Mouse (Mus musculus) kidney, adult 2 months (tissue): ENCODE data around the gene Gpat3. TPM values are rescaled to one million over a fixed set of nuclear protein-coding genes. Genes with fewer than 3 reads are reported as not detected.
A peak's percentile ranks its signal among the peaks of the same experiment; 100 is the strongest.

ENCODE experiments used
- DNase-seq: peaks from one replicate; pipeline ENCODE4 v3.0.0; 2021
- H3K27ac ChIP-seq: fragments of 200-500 bp; 2 replicates; pipeline ENCODE4 v1.5.1; 2012; ENCODE audit warnings: low read depth, low read length, control low read depth, inconsistent platforms; ENCODE audit not compliant: insufficient read depth
- H3K27me3 ChIP-seq: fragments of 200-500 bp; replicated peaks from 2 replicates; pipeline ENCODE4 v1.6.1; 2012; ENCODE audit warnings: mild to moderate bottlenecking, moderate library complexity, low read length, inconsistent platforms; ENCODE audit not compliant: control insufficient read depth, insufficient read depth
- H3K36me3 ChIP-seq: fragments of 200-500 bp; 2 replicates; pipeline ENCODE4 v1.6.1; 2012; ENCODE audit warnings: mild to moderate bottlenecking, moderate library complexity, low read length, inconsistent platforms; ENCODE audit not compliant: control insufficient read depth, insufficient read depth
- H3K4me1 ChIP-seq: fragments of 200-500 bp; 2 replicates; pipeline ENCODE4 v1.6.1; 2011; ENCODE audit warnings: low read length; ENCODE audit not compliant: control insufficient read depth, insufficient read depth
- H3K4me3 ChIP-seq: fragments of 200-500 bp; 2 replicates; pipeline ENCODE4 v1.5.1; 2011; ENCODE audit warnings: mild to moderate bottlenecking, low read depth, low read length, control low read depth; ENCODE audit not compliant: insufficient read depth
- CTCF ChIP-seq: fragments of 200-500 bp; conservative IDR thresholded peaks from 2 replicates; pipeline ENCODE4 v1.5.1; 2011; ENCODE audit warnings: low read depth, mild to moderate bottlenecking, control low read depth, low read length, moderate library complexity, mixed read lengths; ENCODE audit not compliant: insufficient read depth, insufficient read length
- POLR2A ChIP-seq: fragments of 200-500 bp; IDR thresholded peaks from one replicate; pipeline ENCODE4 v1.6.1; 2011; ENCODE audit warnings: low read depth, low read length, control low read depth
- WGBS: fragments of 180-500 bp; shearing (Covaris S2); methylation state at CpG from one replicate; pipeline ENCODE4 v1.1.7; 2018; 5-methylcytosine and 5-hydroxymethylcytosine counted together
- polyA plus RNA-seq: library from polyadenylated mRNA; depleted of rRNA; stranded (reverse); fragments of >200 nt; gene quantifications from 2 replicates; pipeline ENCODE4 v1.2.3, GENCODE M21; 2012

Gene Gpat3
- polyA plus RNA-seq, 1 experiment = 10.0 TPM

DNA sequence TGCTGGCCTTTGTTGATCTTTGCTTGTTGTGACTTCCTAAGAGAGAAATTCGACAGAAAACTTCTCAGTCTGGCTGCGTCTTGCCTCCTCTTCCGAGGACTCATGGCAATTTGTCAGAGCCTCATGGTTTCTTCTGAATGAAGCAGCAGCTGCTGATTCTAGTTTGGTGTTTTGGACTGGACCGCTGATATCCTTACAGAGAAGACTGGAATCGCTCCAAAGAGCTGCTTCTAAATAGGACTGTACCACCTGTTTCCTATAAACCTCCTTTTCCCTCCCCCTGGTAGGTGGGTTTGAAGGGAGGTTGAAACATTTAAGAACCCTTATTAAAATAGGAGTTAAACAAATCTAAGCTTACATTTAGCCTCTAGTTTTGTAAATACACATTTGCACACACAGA is 55.5 kb downstream of the Gpat3 start:
- no peak for DNase-seq
- no peak overlapping the region for H3K4me3 ChIP-seq
- no peaks in the 10 kb centered on the region; the same call in 1 of the 2 replicates for H3K4me1 ChIP-seq
- no peaks in the 10 kb centered on the region for H3K27me3 ChIP-seq
- no peaks in the 10 kb centered on the region for H3K36me3 ChIP-seq
- H3K27ac ChIP-seq = no peak overlapping the region
- WGBS = 84% methylated on average over 5 of the region's 5 CpGs
- no peak for TF ChIP-seq POLR2A

- H3K4me3 ChIP-seq = no peak overlapping the region
- no peak overlapping the region for H3K27ac ChIP-seq
- TF ChIP-seq CTCF = no peak
- TF ChIP-seq POLR2A = no peak
- no peaks in the 10 kb centered on the region for H3K27me3 ChIP-seq
- no peak for DNase-seq
- no peaks in the 10 kb centered on the region for H3K36me3 ChIP-seq
- 51% methylated on average over 7 of the region's 7 CpGs for WGBS
- peaks cover 10% of the 10 kb centered on the region for H3K4me1 ChIP-seq
Observed at GRCm38 (mm10) chr5:100908478-100908877, 63.0 kb downstream of the Gpat3 start.

- Histone ChIP-seq H3K4me3 (no peak overlapping the region), H3K27me3 (no peaks in the 10 kb centered on the region), H3K27ac (no peak overlapping the region; the same call in 1 of the 2 replicates), H3K4me1 (peaks cover 10% of the 10 kb centered on the region), H3K36me3 (no peaks in the 10 kb centered on the region)
- 30% methylated on average over 10 of the region's 10 CpGs for WGBS
- DNase-seq = peak; percentile 69
- no peak for TF ChIP-seq CTCF
- no peak for TF ChIP-seq POLR2A
Observed at GRCm38 (mm10) chr5:100908901-100909300, 63.4 kb downstream of the Gpat3 start.

GRCm38 (mm10) chr5:100909691-100910090 is 64.2 kb downstream of the Gpat3 start:
- no peaks in the 10 kb centered on the region for H3K36me3 ChIP-seq
- H3K27ac ChIP-seq = no peak overlapping the region
- H3K4me1 ChIP-seq = peaks cover 10% of the 10 kb centered on the region
- WGBS = 58% methylated on average over 11 of the region's 11 CpGs
- no peak for TF ChIP-seq POLR2A
- no peak for TF ChIP-seq CTCF
- no peaks in the 10 kb centered on the region for H3K27me3 ChIP-seq
- no peak overlapping the region for H3K4me3 ChIP-seq
- no peak for DNase-seq

- TF ChIP-seq POLR2A = no peak
- peak; percentile 52 for TF ChIP-seq CTCF
- Histone ChIP-seq H3K4me3 (no peak overlapping the region), H3K27me3 (no peaks in the 10 kb centered on the region), H3K4me1 (peaks cover 10% of the 10 kb centered on the region), H3K36me3 (no peaks in the 10 kb centered on the region), H3K27ac (no peak overlapping the region)
- peak; percentile 94 for DNase-seq
- 44% methylated on average over 19 of the region's 19 CpGs for WGBS
Observed at GRCm38 (mm10) chr5:100911502-100912097, 66.1 kb downstream of the Gpat3 start.

DNA sequence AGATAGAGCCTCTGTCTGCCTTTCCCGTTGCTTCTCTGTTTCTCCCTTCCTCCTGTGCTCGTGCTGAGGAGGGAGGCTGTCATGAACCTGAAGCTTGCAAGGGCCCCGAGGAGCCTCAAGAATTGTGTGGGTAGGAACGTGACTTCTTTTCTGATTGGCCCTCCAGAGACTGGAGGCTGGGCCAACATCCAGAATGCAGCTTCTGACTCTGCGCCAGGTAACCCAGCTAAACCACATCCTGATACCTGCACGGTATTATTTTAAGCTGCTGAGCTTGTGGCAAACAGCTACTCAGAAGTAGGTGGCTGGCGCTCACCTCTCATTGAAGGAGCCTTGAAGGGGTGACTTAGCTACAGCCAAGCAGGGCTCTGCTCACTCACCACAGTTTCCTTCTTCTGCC is 66.9 kb downstream of the Gpat3 start:
- no peaks in the 10 kb centered on the region for H3K36me3 ChIP-seq
- no peak overlapping the region for H3K27ac ChIP-seq
- H3K4me1 ChIP-seq = peaks cover 10% of the 10 kb centered on the region
- no peaks in the 10 kb centered on the region for H3K27me3 ChIP-seq
- DNase-seq = peak; percentile 8
- 64% methylated on average over 7 of the region's 7 CpGs for WGBS
- H3K4me3 ChIP-seq = no peak overlapping the region
- TF ChIP-seq CTCF = no peak
- TF ChIP-seq POLR2A = no peak

DNA sequence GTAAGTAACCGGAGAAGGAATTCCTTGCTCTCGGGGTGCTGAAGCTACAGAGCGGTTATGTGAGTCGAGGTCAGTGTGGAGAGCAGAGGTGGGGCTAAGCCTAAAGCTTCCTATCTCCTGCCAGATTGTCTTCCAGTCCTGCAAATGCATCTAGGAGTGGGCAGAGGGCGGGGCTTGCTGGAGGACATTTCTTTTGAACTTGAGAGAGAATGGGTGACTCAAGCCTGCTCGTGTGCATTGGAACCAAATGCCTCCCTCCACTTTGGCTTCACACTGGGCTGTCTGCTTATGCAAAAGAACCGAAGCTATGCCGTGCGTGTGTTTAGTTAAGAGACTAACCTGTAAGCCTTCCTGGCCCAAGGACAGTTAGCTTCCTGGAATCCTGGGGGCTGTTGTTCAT is 67.8 kb downstream of the Gpat3 start:
- Histone ChIP-seq H3K4me3 (no peak overlapping the region), H3K27me3 (no peaks in the 10 kb centered on the region), H3K27ac (no peak overlapping the region), H3K36me3 (no peaks in the 10 kb centered on the region), H3K4me1 (peaks cover 8% of the 10 kb centered on the region; the same call in 1 of the 2 replicates)
- no peak for DNase-seq
- TF ChIP-seq POLR2A (no peak), CTCF (no peak)
- WGBS = 64% methylated on average over 9 of the region's 9 CpGs

GRCm38 (mm10) chr5:100914989-100915388 is 69.5 kb downstream of the Gpat3 start:
- peak; percentile 64 for DNase-seq
- Histone ChIP-seq H3K4me1 (no peaks in the 10 kb centered on the region), H3K27ac (no peak overlapping the region), H3K27me3 (0 out of 2 replicates have a peak, but pooled peaks cover 1% of the 10 kb centered on the region), H3K36me3 (no peaks in the 10 kb centered on the region), H3K4me3 (no peak overlapping the region)
- peak; percentile 91 for TF ChIP-seq CTCF
- no peak for TF ChIP-seq POLR2A
- 17% methylated on average over 7 of the region's 7 CpGs for WGBS
